Mouse (Mus musculus): Measurements from ENCODE around the gene Samd1. TPM values are rescaled to one million over a fixed set of nuclear protein-coding genes. Genes with fewer than 3 reads are reported as not detected.

Samd1 gene
- polyA plus RNA-seq, 1 experiment from 2014 or later: 10.2 TPM

GRCm38 (mm10) chr8:84025863-84026262 lies 28.4 kb downstream of the Samd1 start:
- Histone ChIP-seq H3K27me3 (ENCODE audit: poor library complexity, severe bottlenecking) (peaks cover 90% of the 10 kb centered on the region), H3K27ac (peak overlapping the region; percentile 80), H3K9me3 (no peaks in the 10 kb centered on the region), H3K4me3 (peak overlapping the region; percentile 65), H3K36me3 (replicated peaks) (no peaks in the 10 kb centered on the region), H3K4me1 (peaks cover 53% of the 10 kb centered on the region)
- 1% methylated on average over 41 of the region's 41 CpGs for WGBS
- DNase-seq (ENCODE audit: extremely low spot score, low spot score): peak; percentile 67

DNA sequence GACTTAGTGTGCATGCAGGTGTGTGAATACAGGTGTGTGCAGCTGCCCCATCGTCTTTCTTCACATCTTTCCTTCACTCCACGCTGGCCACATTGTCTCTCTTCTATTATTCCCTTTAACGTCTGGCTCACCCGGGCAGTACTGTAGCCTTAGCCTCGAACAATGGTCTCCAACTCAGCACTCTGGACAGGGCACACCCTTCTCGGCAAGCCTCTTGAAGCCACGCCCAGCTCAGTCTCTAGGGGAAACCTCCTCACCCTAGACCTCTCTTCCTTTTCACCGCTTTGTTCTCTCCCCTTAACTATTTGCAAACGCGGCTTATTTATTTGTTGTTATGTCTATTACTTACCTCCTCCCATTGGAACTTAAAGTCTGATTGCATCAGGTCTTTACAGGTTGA lies 30.0 kb downstream of the Samd1 start:
- Histone ChIP-seq H3K27ac (no peak overlapping the region), H3K9me3 (no peaks in the 10 kb centered on the region), H3K36me3 (replicated peaks) (no peaks in the 10 kb centered on the region), H3K27me3 (ENCODE audit: poor library complexity, severe bottlenecking) (peaks cover 80% of the 10 kb centered on the region), H3K4me1 (peaks cover 39% of the 10 kb centered on the region), H3K4me3 (no peak overlapping the region)
- no peak for DNase-seq (ENCODE audit: extremely low spot score, low spot score)
- WGBS: 9% methylated on average over 10 of the region's 10 CpGs

DNA sequence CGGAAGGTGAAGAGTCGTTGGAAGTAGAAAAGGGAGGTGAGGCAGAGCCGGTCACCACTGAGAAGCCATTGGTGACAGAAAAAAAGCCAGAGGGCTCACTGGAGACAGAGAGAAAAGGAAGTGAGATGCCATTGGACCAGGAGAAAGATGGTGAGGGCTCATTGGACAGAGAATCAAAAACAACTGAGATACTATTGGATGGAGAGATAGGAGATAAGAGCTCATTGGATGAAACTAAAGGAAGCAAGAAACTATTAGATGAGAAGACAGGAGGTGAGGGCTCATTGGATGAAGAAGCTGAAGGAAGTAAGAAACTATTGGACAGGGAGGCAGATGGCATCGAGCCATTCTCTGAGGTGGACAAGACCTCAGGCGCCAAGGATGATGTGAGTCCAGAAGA lies 31.8 kb downstream of the Samd1 start:
- H3K36me3 ChIP-seq (replicated peaks): no peaks in the 10 kb centered on the region
- DNase-seq (ENCODE audit: extremely low spot score, low spot score): no peak
- peaks cover 24% of the 10 kb centered on the region for H3K4me1 ChIP-seq
- 93% methylated on average over 5 of the region's 5 CpGs for WGBS
- peaks cover 67% of the 10 kb centered on the region for H3K27me3 ChIP-seq (ENCODE audit: poor library complexity, severe bottlenecking)
- H3K27ac ChIP-seq: no peak overlapping the region
- no peaks in the 10 kb centered on the region for H3K9me3 ChIP-seq
- H3K4me3 ChIP-seq: no peak overlapping the region

DNA sequence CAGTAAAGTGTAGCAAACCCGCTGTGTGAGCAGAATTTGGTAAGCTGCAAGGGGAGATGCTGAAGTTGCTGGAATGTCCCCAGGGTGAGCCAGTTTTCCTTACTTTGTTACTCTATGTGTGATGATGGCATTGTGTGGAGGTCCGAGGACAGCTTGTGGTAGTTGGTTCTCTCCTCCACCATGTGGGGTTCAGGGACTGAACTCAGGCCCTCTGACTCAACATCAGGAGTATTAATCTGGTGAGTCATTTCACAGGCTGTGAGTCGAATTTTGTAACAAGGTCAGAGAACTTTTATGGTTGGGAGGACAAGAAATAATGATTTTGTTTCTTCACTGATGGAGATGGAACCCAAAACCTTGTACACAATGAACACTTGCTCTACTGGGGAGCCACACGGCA lies 35.3 kb downstream of the Samd1 start:
- Histone ChIP-seq H3K36me3 (replicated peaks) (no peaks in the 10 kb centered on the region), H3K4me3 (no peak overlapping the region), H3K27me3 (ENCODE audit: poor library complexity, severe bottlenecking) (peaks cover 47% of the 10 kb centered on the region), H3K27ac (no peak overlapping the region), H3K9me3 (no peaks in the 10 kb centered on the region), H3K4me1 (no peaks in the 10 kb centered on the region)
- 84% methylated on average over 4 of the region's 4 CpGs for WGBS
- no peak for DNase-seq (ENCODE audit: extremely low spot score, low spot score)

- Histone ChIP-seq H3K4me3 (no peak overlapping the region), H3K36me3 (replicated peaks) (no peaks in the 10 kb centered on the region), H3K27ac (no peak overlapping the region), H3K27me3 (ENCODE audit: poor library complexity, severe bottlenecking) (peaks cover 72% of the 10 kb centered on the region), H3K4me1 (peaks cover 18% of the 10 kb centered on the region), H3K9me3 (no peaks in the 10 kb centered on the region)
- 81% methylated on average over 5 of the region's 5 CpGs for WGBS
- no peak for DNase-seq (ENCODE audit: extremely low spot score, low spot score)
These were observed 40.5 kb downstream of the Samd1 start for GRCm38 (mm10) chr8:84038015-84038414.

DNA sequence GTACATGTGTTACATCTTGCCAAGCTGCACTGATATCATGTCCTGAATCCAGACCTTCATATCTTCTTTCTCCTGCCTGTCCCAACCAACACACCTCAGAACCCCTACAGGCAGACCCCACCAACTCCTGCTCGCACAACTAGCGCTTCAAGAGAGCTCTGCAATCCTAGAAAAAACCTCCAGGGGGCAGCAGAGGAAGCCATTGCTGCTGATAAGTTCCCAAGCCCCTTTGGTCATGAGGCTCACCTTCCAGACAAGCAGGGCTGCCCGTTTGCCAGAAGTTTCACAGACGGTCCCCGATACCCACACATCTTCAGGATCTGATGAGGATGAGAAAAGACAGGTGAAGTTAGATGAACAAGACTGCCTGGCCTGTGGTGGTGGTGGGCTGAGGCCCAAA lies 41.6 kb downstream of the Samd1 start:
- no peaks in the 10 kb centered on the region for H3K36me3 ChIP-seq (replicated peaks)
- H3K27ac ChIP-seq: no peak overlapping the region
- H3K9me3 ChIP-seq: no peaks in the 10 kb centered on the region
- 15% methylated on average over 5 of the region's 5 CpGs for WGBS
- DNase-seq (ENCODE audit: extremely low spot score, low spot score): peak; percentile 80
- peaks cover 79% of the 10 kb centered on the region for H3K27me3 ChIP-seq (ENCODE audit: poor library complexity, severe bottlenecking)
- no peak overlapping the region for H3K4me3 ChIP-seq
- peaks cover 21% of the 10 kb centered on the region for H3K4me1 ChIP-seq

DNA sequence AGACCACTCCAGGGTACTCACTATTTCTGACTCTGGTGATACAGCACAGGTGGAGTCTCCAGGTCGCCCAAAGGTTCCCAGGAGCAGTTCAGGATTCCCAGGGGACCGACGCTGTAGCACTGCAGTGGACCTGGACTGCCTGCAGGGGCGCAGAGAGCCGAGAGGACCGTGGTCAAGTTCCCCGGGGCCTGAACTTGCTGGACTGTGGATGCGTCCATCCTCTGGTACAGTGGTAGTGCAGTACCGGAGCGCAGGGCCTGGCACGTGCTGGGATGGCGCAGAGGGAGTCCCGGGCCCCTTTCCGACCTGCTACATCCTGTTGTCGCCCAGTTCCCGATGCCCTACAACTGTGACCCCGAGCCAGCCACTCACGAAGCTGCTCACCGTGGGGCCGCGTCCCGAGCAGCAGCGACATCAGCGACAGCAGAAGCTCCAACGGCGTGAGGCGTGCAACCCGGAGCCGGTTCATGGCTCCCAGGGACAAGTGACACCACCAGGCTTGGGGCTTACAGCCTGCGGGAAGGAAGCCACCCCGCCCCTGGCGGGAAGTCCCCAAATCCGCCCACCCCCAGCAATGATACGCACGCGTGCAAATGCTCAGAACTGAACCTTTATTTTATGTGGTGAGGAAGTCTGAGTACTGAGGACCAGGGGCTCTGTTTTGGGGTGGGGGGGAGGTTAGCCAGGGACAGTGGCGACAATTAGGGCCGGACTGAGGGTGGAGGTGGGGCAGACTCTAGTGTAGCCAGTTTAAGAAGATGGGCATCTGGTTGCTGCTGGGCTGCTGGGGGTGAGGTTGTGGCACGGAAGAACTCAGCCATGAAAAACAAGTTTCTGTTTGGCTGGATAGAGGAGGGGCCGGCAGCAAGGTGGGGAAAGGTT lies 44.8 kb downstream of the Samd1 start, which contains the start of gene Il27ra:
Gene Il27ra, minus strand, starts transcription at position 524 of the 882 bp plus-strand sequence.
- Histone ChIP-seq H3K9me3 (peaks cover 3% of the 10 kb centered on the region; the same call in 1 of the 2 replicates), H3K36me3 (replicated peaks) (no peaks in the 10 kb centered on the region), H3K4me3 (peak within 1 kb of the TSS; percentile 50), H3K4me1 (peaks cover 30% of the 10 kb centered on the region), H3K27me3 (ENCODE audit: poor library complexity, severe bottlenecking) (peaks cover 92% of the 10 kb centered on the region), H3K27ac (no peak within 1 kb of the TSS)
- WGBS: 4% methylated on average over 40 of the region's 40 CpGs
- peak; percentile 76 for DNase-seq (ENCODE audit: extremely low spot score, low spot score)

GRCm38 (mm10) chr8:84042948-84043342 lies 45.5 kb downstream of the Samd1 start:
- 40% methylated on average over 12 of the region's 12 CpGs for WGBS
- Histone ChIP-seq H3K4me3 (peak overlapping the region; percentile 50), H3K27ac (no peak overlapping the region), H3K36me3 (replicated peaks) (no peaks in the 10 kb centered on the region), H3K27me3 (ENCODE audit: poor library complexity, severe bottlenecking) (peaks cover 89% of the 10 kb centered on the region), H3K4me1 (peaks cover 30% of the 10 kb centered on the region), H3K9me3 (peaks cover 3% of the 10 kb centered on the region; the same call in 1 of the 2 replicates)
- no peak for DNase-seq (ENCODE audit: extremely low spot score, low spot score)

GRCm38 (mm10) chr8:84044103-84044502 lies 46.6 kb downstream of the Samd1 start:
- Histone ChIP-seq H3K9me3 (peaks cover 3% of the 10 kb centered on the region; the same call in 1 of the 2 replicates), H3K27me3 (ENCODE audit: poor library complexity, severe bottlenecking) (peaks cover 88% of the 10 kb centered on the region), H3K27ac (no peak overlapping the region), H3K4me3 (peak overlapping the region; percentile 32; the same call in 1 of the 2 replicates), H3K4me1 (peaks cover 29% of the 10 kb centered on the region), H3K36me3 (replicated peaks) (no peaks in the 10 kb centered on the region)
- whole genome bisulfite sequencing: 4% methylated on average over 7 of the region's 7 CpGs
- DNase-seq (ENCODE audit: extremely low spot score, low spot score): no peak

- WGBS: 7% methylated on average over 9 of the region's 9 CpGs
- H3K4me3 ChIP-seq: peak within 1 kb of the TSS; percentile 32
These were observed 47.4 kb downstream of the Samd1 start, which contains the start of gene Rln3 for GRCm38 (mm10) chr8:84044900-84045299. TSS of gene Rln3 (minus strand) at chr8:84045000.

GRCm38 (mm10) chr8:84046505-84046904 lies 49.0 kb downstream of the Samd1 start:
- Histone ChIP-seq H3K36me3 (replicated peaks) (no peaks in the 10 kb centered on the region), H3K27me3 (ENCODE audit: poor library complexity, severe bottlenecking) (peaks cover 64% of the 10 kb centered on the region), H3K9me3 (peaks cover 3% of the 10 kb centered on the region; the same call in 1 of the 2 replicates), H3K27ac (no peak overlapping the region), H3K4me1 (peaks cover 26% of the 10 kb centered on the region), H3K4me3 (no peak overlapping the region)
- no peak for DNase-seq (ENCODE audit: extremely low spot score, low spot score)
- WGBS: 84% methylated on average over 3 of the region's 3 CpGs

More at GRCm38 (mm10) chr8:84044900-84045299, 47.4 kb downstream of the Samd1 start, which contains the start of gene Rln3:
- no peak for DNase-seq (ENCODE audit: extremely low spot score, low spot score)
- peaks cover 26% of the 10 kb centered on the region for H3K4me1 ChIP-seq
- peaks cover 3% of the 10 kb centered on the region; the same call in 1 of the 2 replicates for H3K9me3 ChIP-seq
- no peak within 1 kb of the TSS for H3K27ac ChIP-seq
- no peaks in the 10 kb centered on the region for H3K36me3 ChIP-seq (replicated peaks)
- H3K27me3 ChIP-seq (ENCODE audit: poor library complexity, severe bottlenecking): peaks cover 80% of the 10 kb centered on the region

- peaks cover 11% of the 10 kb centered on the region for H3K4me1 ChIP-seq
- H3K36me3 ChIP-seq (replicated peaks): no peaks in the 10 kb centered on the region
- no peak for DNase-seq (ENCODE audit: extremely low spot score, low spot score)
- H3K4me3 ChIP-seq: no peak overlapping the region
- WGBS: 82% methylated on average over 5 of the region's 5 CpGs
- H3K27me3 ChIP-seq (ENCODE audit: poor library complexity, severe bottlenecking): peaks cover 47% of the 10 kb centered on the region
- peaks cover 3% of the 10 kb centered on the region; the same call in 1 of the 2 replicates for H3K9me3 ChIP-seq
- no peak overlapping the region for H3K27ac ChIP-seq
These were observed 50.7 kb downstream of the Samd1 start for GRCm38 (mm10) chr8:84048171-84048570.

All from forebrain, embryonic 10.5 days (tissue).